Mouse (Mus musculus): ENCODE measurements at regions not wholly inside any gene's neighbourhood (a gene's known extent, or its start where the extent isn't known, plus 50 kb on each side); places are given as distances from the start of the nearest gene placed in this dataset.

DNA sequence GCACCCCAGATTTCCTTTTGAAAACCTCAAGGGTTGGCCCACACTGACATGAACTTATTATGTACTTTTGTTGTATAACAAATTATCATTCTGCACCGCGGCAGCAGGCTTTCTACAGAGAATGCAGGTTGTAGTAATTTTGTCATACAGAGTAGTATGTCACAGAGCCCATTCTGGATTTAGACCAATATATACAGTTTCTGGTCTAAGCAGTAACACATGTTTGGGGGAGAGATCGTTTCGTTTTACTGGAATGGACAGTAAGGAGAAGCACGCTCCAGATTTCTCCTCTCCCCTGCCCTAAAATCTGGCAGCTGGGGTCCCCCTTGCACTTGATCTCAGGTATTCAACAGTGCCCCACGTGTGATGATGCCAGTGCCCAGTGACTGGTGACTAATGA is 76.0 kb upstream of the Smim23 start:
- no peaks in the 10 kb centered on the region for H3K79me2 ChIP-seq (ENCODE audit: control insufficient read depth, insufficient read depth, low read length, poor library complexity)
- no peak overlapping the region for H3K27ac ChIP-seq (ENCODE audit: control insufficient read depth, low read depth, low read length)
- no peak for DNase-seq (ENCODE audit: low read depth, low spot score)
- TF ChIP-seq ETS1 (IDR thresholded peaks at IDR 0.05; ENCODE audit: low read depth, low read length): no peak
- no peak for TF ChIP-seq CHD2 (IDR thresholded peaks at IDR 0.05; ENCODE audit: low read length)
- TF ChIP-seq MAX (IDR thresholded peaks at IDR 0.05; ENCODE audit: low read length): no peak
- TF ChIP-seq ELF1 (IDR thresholded peaks at IDR 0.05; ENCODE audit: low read depth, low read length): no peak
- no peak for TF ChIP-seq MXI1 (IDR thresholded peaks at IDR 0.05; ENCODE audit: low read depth, low read length)
- no peak for TF ChIP-seq TBP (IDR thresholded peaks at IDR 0.05; ENCODE audit: low read depth, low read length)
- no peak for TF ChIP-seq MAFK (IDR thresholded peaks at IDR 0.05; ENCODE audit: borderline replicate concordance, low read depth, low read length)
- H3K9ac ChIP-seq (ENCODE audit: control insufficient read depth, low read depth, low read length, poor library complexity, severe bottlenecking): no peak overlapping the region
- H3K9me3 ChIP-seq (replicated peaks; ENCODE audit: insufficient read depth, low read length): no peaks in the 10 kb centered on the region
- H3K4me3 ChIP-seq (ENCODE audit: control insufficient read depth in 1 of 2, insufficient read depth in 1 of 2, low read depth in 2 of 2, low read length in 2 of 2): no peak overlapping the region
- H3K4me1 ChIP-seq (ENCODE audit: control insufficient read depth in 1 of 2, insufficient read depth in 2 of 2, low read length in 2 of 2): no peaks in the 10 kb centered on the region
- H3K36me3 ChIP-seq (ENCODE audit: control insufficient read depth in 1 of 2, insufficient read depth in 2 of 2, low read length in 2 of 2): no peaks in the 10 kb centered on the region
- no peaks in the 10 kb centered on the region for H3K27me3 ChIP-seq (ENCODE audit: control insufficient read depth in 1 of 2, insufficient read depth in 2 of 2, low read length in 2 of 2)

DNA sequence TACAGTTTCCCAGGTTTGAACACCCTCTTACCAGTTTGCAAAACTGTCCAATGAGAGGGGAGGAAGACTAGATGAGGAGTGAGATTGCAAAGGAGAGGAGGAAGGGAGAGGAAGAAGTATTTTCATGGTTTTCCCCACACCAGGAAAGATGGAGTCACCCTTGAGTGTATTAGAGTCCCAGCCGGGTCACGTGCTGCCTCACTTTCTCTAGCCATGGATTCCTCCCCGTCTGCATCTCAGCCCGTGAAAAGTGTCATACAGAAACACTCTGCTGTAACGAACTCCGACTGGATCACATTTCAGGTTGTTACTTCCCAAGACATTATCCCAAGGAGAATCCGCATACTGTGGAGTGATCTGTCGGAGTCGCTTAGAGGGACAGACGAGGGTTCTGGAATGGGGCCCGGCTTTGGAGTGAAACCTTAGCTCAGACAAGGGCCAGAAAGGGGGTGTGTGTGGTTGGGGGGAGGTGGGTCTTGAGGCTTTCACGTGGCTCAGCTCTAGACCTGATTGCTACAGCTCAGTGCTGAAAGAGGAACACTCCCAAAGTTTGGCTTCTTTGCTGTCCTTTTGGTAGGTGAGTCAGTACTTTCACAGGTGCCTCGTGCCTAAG is 75.3 kb upstream of the Smim23 start:
- Histone ChIP-seq H3K27me3 (ENCODE audit: control insufficient read depth in 1 of 2, insufficient read depth in 2 of 2, low read length in 2 of 2) (no peaks in the 10 kb centered on the region), H3K9ac (ENCODE audit: control insufficient read depth, low read depth, low read length, poor library complexity, severe bottlenecking) (no peak overlapping the region), H3K9me3 (replicated peaks; ENCODE audit: insufficient read depth, low read length) (no peaks in the 10 kb centered on the region), H3K4me3 (ENCODE audit: control insufficient read depth in 1 of 2, insufficient read depth in 1 of 2, low read depth in 2 of 2, low read length in 2 of 2) (no peak overlapping the region), H3K79me2 (ENCODE audit: control insufficient read depth, insufficient read depth, low read length, poor library complexity) (no peaks in the 10 kb centered on the region), H3K27ac (ENCODE audit: control insufficient read depth, low read depth, low read length) (no peak overlapping the region), H3K36me3 (ENCODE audit: control insufficient read depth in 1 of 2, insufficient read depth in 2 of 2, low read length in 2 of 2) (no peaks in the 10 kb centered on the region), H3K4me1 (ENCODE audit: control insufficient read depth in 1 of 2, insufficient read depth in 2 of 2, low read length in 2 of 2) (no peaks in the 10 kb centered on the region)
- no peak for DNase-seq (ENCODE audit: low read depth, low spot score)
- TF ChIP-seq RCOR1 (IDR thresholded peaks at IDR 0.05; ENCODE audit: low read depth, low read length) (no peak), MEF2A (IDR thresholded peaks at IDR 0.05; ENCODE audit: extremely low read depth, insufficient replicate concordance, low read depth, low read length, poor library complexity, severe bottlenecking) (no peak), SMC3 (IDR thresholded peaks at IDR 0.05; ENCODE audit: low read depth, low read length) (no peak), SIN3A (IDR thresholded peaks at IDR 0.05; ENCODE audit: low read length) (no peak), NRF1 (IDR thresholded peaks at IDR 0.05; ENCODE audit: insufficient read depth, low read depth, low read length, poor library complexity, severe bottlenecking) (no peak), RAD21 (IDR thresholded peaks at IDR 0.05; ENCODE audit: low read depth, low read length) (no peak), TAL1 (IDR thresholded peaks at IDR 0.05; ENCODE audit: low read length) (no peak), KAT2A (conservative IDR thresholded peaks at IDR 0.05; ENCODE audit: low read depth, low read length) (no peak), MYC (IDR thresholded peaks at IDR 0.05; ENCODE audit: low read depth, low read length) (no peak), EP300 (IDR thresholded peaks at IDR 0.05; ENCODE audit: low read depth in 1 of 2, low read length in 2 of 2) (no peak), MAX (IDR thresholded peaks at IDR 0.05; ENCODE audit: low read length) (no peak), MAFK (IDR thresholded peaks at IDR 0.05; ENCODE audit: borderline replicate concordance, low read depth, low read length) (no peak), MYB (IDR thresholded peaks at IDR 0.05; ENCODE audit: low read depth, low read length) (no peak), MXI1 (IDR thresholded peaks at IDR 0.05; ENCODE audit: low read depth, low read length) (no peak), TCF12 (IDR thresholded peaks at IDR 0.05; ENCODE audit: low read depth, low read length) (no peak)
